Mouse (Mus musculus) small intestine, adult 10 weeks (tissue): ENCODE results near the gene Egr2. TPM values are rescaled to one million over a fixed set of nuclear protein-coding genes. Genes with fewer than 3 reads are reported as not detected.

Source experiments
- polyA plus RNA-seq: library from polyadenylated mRNA; stranded (reverse); fragments of 350-450 nt; fragmentation: Illumina TruSeq; extraction: RNeasy Lipid Tissue Mini Kit (QIAGEN cat#74804); gene quantifications from one replicate; pipeline ENCODE4 v1.2.3, GENCODE M21; 2014; ENCODE audit warnings: low replicate concordance

The Egr2 gene
- 0.48 TPM for polyA plus RNA-seq

GRCm38 (mm10) chr10:67535256-67535655, at the start of gene Egr2:
Gene Egr2 (plus strand): TSS chr10:67535475.

GRCm38 (mm10) chr10:67548877-67549731, 13.8 kb downstream of the Egr2 start, which contains the start of gene Ado:
Gene Ado (minus strand): TSS chr10:67548955.

Other genes with a start within 250 kb of the Egr2 start
- 16.3 TPM for gene Ado, start 13.5 kb downstream of the Egr2 start, polyA plus RNA-seq